Comparison of ENCODE assay signal across 10 mouse cellular contexts in the genomic region with DNA sequence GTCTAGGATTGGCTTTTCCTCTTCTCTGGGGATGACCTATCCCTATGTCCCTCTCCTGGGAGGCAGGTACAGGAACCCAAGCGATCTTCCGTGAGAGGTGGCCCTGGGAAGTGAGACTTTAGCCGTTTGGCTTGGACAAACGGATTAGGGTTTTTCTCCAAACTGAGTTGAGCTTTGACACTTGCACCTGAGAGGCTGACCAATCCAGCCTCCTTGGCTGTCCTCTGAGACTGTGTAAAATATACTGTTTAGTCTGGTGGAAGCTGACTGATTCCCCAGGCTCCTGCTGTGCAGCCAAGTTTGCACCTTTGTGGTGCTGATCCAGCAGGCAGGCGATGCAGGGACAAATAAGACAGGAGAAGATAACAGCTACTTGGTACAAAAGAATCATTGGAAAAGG.
"Had no signal": no experiment of that assay in that cellular context is flagged by ENCODE, and none has a peak within 500 bp of the region (broad histone marks: within the 10 kb centered on the region; RNA-seq: fewer than 3 reads in every experiment).

No protein-coding gene starts in this region.

- H3K27ac ChIP-seq: intestine, embryonic 15.5 days; limb, embryonic 12.5 days; limb, embryonic 15.5 days; liver, embryonic 14.5 days; macrophage had no signal

- H3K27me3 ChIP-seq: intestine, embryonic 15.5 days; limb, embryonic 12.5 days; limb, embryonic 15.5 days had no signal

- DNase-seq: left cerebral cortex, postnatal 4 days; liver, postnatal 0 days; lung, embryonic 14.5 days; midbrain, embryonic 14.5 days; thymus, postnatal 25 days had no signal

- H3K36me3 ChIP-seq: intestine, embryonic 15.5 days; limb, embryonic 12.5 days; limb, embryonic 15.5 days had no signal

- H3K4me3 ChIP-seq: intestine, embryonic 15.5 days; limb, embryonic 12.5 days; limb, embryonic 15.5 days had no signal
